Mouse (Mus musculus): ENCODE measurements around the gene C2cd5. TPM values are rescaled to one million over a fixed set of nuclear protein-coding genes. Genes with fewer than 3 reads are reported as not detected.

C2cd5 gene
- polyA plus RNA-seq, 1 experiment = not detected

DNA sequence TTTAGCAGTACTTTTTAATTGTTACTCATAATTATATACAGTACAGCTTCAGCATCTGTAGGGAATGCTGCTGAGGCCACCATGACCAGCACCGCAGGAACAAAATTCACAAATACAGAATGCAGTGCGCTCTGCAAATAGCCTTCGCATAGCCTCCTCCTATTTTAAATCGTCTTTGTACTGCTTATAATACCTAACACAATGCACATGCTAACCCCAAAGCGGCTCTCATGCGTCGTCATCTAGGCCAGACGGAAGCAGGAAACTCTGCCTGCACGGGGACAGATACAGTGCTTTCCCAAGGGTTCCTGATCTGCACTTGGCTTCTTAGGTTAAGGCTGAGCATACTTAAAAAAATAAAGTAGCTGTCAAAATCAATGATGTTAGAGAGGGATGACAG, 29.2 kb downstream of the C2cd5 start:
- no peak for TF ChIP-seq POLR2A (IDR thresholded peaks at IDR 0.05; ENCODE audit: insufficient read depth, low read depth, low read length)
- TF ChIP-seq CTCF (IDR thresholded peaks at IDR 0.05; ENCODE audit: insufficient read depth, low read depth, low read length) = no peak

GRCm38 (mm10) chr6:143070019-143070418, 29.9 kb downstream of the C2cd5 start:
- Histone ChIP-seq H3K27ac (ENCODE audit: insufficient read depth, low read depth, low read length) (no peak overlapping the region), H3K4me3 (ENCODE audit: insufficient read depth, low read depth, low read length) (no peak overlapping the region), H3K4me1 (ENCODE audit: control insufficient read depth, insufficient read depth, low read length) (no peaks in the 10 kb centered on the region)
- 79% methylated on average over 5 of the region's 5 CpGs for WGBS
- TF ChIP-seq POLR2A (IDR thresholded peaks at IDR 0.05; ENCODE audit: insufficient read depth, low read depth, low read length) = no peak
- no peak for TF ChIP-seq CTCF (IDR thresholded peaks at IDR 0.05; ENCODE audit: insufficient read depth, low read depth, low read length)

More for the DNA sequence above, 29.2 kb downstream of the C2cd5 start:
- H3K4me1 ChIP-seq (ENCODE audit: control insufficient read depth, insufficient read depth, low read length) = no peaks in the 10 kb centered on the region
- 85% methylated on average over 9 of the region's 9 CpGs for whole genome bisulfite sequencing
- no peak overlapping the region for H3K27ac ChIP-seq (ENCODE audit: insufficient read depth, low read depth, low read length)
- no peak overlapping the region for H3K4me3 ChIP-seq (ENCODE audit: insufficient read depth, low read depth, low read length)

DNA sequence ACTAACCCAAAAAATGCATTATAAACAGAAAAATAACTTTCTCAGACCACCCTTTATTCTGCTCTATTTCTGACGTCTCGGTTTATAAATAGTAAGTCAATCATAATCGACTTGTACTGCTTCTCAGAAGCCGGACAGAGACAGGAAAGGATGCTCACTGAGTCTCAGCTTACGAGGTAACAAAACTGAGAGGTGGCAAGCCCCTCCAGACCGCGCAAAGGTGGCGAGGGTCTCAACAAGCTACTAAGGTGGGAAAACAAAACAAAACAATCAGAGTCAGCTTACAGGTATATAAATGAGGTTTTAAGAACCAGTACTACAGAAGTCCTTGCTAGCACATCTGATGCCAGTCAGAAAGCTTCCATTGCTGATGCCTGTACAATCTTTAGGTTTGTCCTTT, 30.3 kb downstream of the C2cd5 start:
- TF ChIP-seq CTCF (IDR thresholded peaks at IDR 0.05; ENCODE audit: insufficient read depth, low read depth, low read length) = no peak
- TF ChIP-seq POLR2A (IDR thresholded peaks at IDR 0.05; ENCODE audit: insufficient read depth, low read depth, low read length) = no peak
- H3K4me3 ChIP-seq (ENCODE audit: insufficient read depth, low read depth, low read length) = no peak overlapping the region
- H3K4me1 ChIP-seq (ENCODE audit: control insufficient read depth, insufficient read depth, low read length) = no peaks in the 10 kb centered on the region
- no peak overlapping the region for H3K27ac ChIP-seq (ENCODE audit: insufficient read depth, low read depth, low read length)
- 93% methylated on average over 8 of the region's 8 CpGs for WGBS

DNA sequence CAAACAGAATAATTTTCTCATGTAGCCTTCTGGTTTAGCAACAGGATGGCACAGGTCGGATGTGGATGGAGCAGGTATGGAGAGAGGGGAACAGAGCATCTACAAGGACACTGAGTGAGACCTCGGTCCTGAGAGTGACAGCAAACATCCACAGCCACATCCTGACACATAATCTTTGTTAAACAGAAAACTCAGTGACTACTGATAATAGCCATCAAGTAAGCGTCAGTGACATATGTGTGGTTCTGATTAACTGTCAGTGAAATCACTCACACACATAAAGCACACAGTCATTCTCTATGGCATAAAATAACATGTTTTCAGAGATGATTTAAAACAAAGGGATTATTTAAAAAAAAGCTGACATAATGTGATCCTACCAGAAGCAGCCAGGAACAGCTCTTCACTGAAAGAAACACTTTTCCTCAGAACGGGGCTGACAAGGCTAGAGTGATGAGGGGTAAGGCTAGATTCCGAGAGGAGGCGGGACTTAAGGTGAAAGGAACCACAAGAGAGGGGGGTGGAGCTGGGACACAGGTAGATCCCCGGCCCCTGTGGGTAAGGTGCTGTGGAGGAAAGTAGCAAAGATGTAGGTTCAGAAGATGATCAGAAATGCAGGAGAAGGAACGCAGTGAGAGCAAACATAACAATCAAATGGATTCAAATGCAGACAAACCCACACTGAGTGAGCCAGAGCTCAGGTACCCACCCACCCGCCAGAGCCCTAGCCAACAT, 31.6 kb downstream of the C2cd5 start:
- Histone ChIP-seq H3K4me1 (ENCODE audit: control insufficient read depth, insufficient read depth, low read length) (no peaks in the 10 kb centered on the region), H3K4me3 (ENCODE audit: insufficient read depth, low read depth, low read length) (no peak overlapping the region), H3K27ac (ENCODE audit: insufficient read depth, low read depth, low read length) (no peak overlapping the region)
- 79% methylated on average over 9 of the region's 9 CpGs for WGBS
- TF ChIP-seq CTCF (IDR thresholded peaks at IDR 0.05; ENCODE audit: insufficient read depth, low read depth, low read length) (no peak), POLR2A (IDR thresholded peaks at IDR 0.05; ENCODE audit: insufficient read depth, low read depth, low read length) (no peak)

DNA sequence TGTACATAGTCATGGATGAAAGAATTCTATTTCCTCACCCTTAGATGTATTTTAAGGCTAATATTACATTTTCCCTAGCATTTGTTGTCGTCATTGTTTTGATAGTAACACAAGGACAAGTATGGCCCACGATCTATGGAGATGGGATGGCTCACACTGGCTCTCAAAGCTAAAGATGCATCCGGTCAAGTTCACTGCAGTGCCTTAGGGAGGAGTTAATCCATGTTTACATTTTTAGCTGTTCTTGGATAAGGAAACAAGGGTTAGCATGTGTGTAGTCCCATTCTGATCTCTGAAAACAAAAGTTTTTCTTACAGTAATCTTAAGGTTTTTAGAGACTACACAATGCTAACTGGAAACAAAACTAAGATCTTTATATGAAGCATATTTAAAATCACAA, 32.3 kb downstream of the C2cd5 start:
- TF ChIP-seq POLR2A (IDR thresholded peaks at IDR 0.05; ENCODE audit: insufficient read depth, low read depth, low read length) (no peak), CTCF (IDR thresholded peaks at IDR 0.05; ENCODE audit: insufficient read depth, low read depth, low read length) (no peak)
- 88% methylated on average over 3 of the region's 3 CpGs for WGBS
- Histone ChIP-seq H3K4me1 (ENCODE audit: control insufficient read depth, insufficient read depth, low read length) (no peaks in the 10 kb centered on the region), H3K27ac (ENCODE audit: insufficient read depth, low read depth, low read length) (no peak overlapping the region), H3K4me3 (ENCODE audit: insufficient read depth, low read depth, low read length) (no peak overlapping the region)

GRCm38 (mm10) chr6:143066859-143067258, 33.1 kb downstream of the C2cd5 start:
- no peak overlapping the region for H3K27ac ChIP-seq (ENCODE audit: insufficient read depth, low read depth, low read length)
- 86% methylated on average over 9 of the region's 9 CpGs for WGBS
- H3K4me3 ChIP-seq (ENCODE audit: insufficient read depth, low read depth, low read length) = no peak overlapping the region
- H3K4me1 ChIP-seq (ENCODE audit: control insufficient read depth, insufficient read depth, low read length) = no peaks in the 10 kb centered on the region
- TF ChIP-seq CTCF (IDR thresholded peaks at IDR 0.05; ENCODE audit: insufficient read depth, low read depth, low read length) = no peak
- TF ChIP-seq POLR2A (IDR thresholded peaks at IDR 0.05; ENCODE audit: insufficient read depth, low read depth, low read length) = no peak

- no peak for TF ChIP-seq CTCF (IDR thresholded peaks at IDR 0.05; ENCODE audit: insufficient read depth, low read depth, low read length)
- no peak for TF ChIP-seq POLR2A (IDR thresholded peaks at IDR 0.05; ENCODE audit: insufficient read depth, low read depth, low read length)
- H3K4me3 ChIP-seq (ENCODE audit: insufficient read depth, low read depth, low read length) = no peak overlapping the region
- 82% methylated on average over 2 of the region's 2 CpGs for WGBS
- H3K27ac ChIP-seq (ENCODE audit: insufficient read depth, low read depth, low read length) = no peak overlapping the region
- no peaks in the 10 kb centered on the region for H3K4me1 ChIP-seq (ENCODE audit: control insufficient read depth, insufficient read depth, low read length)
Observed at GRCm38 (mm10) chr6:143064047-143064446, 35.9 kb downstream of the C2cd5 start.

GRCm38 (mm10) chr6:143057601-143058000, 42.3 kb downstream of the C2cd5 start:
- Histone ChIP-seq H3K4me3 (ENCODE audit: insufficient read depth, low read depth, low read length) (no peak overlapping the region), H3K27ac (ENCODE audit: insufficient read depth, low read depth, low read length) (no peak overlapping the region), H3K4me1 (ENCODE audit: control insufficient read depth, insufficient read depth, low read length) (peaks cover 2% of the 10 kb centered on the region; the same call in 1 of the 2 replicates)
- WGBS = 91% methylated on average over 5 of the region's 5 CpGs
- TF ChIP-seq CTCF (IDR thresholded peaks at IDR 0.05; ENCODE audit: insufficient read depth, low read depth, low read length) (no peak), POLR2A (IDR thresholded peaks at IDR 0.05; ENCODE audit: insufficient read depth, low read depth, low read length) (no peak)

- Histone ChIP-seq H3K4me1 (ENCODE audit: control insufficient read depth, insufficient read depth, low read length) (peaks cover 2% of the 10 kb centered on the region; the same call in 1 of the 2 replicates), H3K4me3 (ENCODE audit: insufficient read depth, low read depth, low read length) (no peak overlapping the region), H3K27ac (ENCODE audit: insufficient read depth, low read depth, low read length) (no peak overlapping the region)
- no peak for TF ChIP-seq CTCF (IDR thresholded peaks at IDR 0.05; ENCODE audit: insufficient read depth, low read depth, low read length)
- TF ChIP-seq POLR2A (IDR thresholded peaks at IDR 0.05; ENCODE audit: insufficient read depth, low read depth, low read length) = no peak
- WGBS = 46% methylated on average over 5 of the region's 5 CpGs
Observed at GRCm38 (mm10) chr6:143051566-143051965, 48.4 kb downstream of the C2cd5 start.

Data from olfactory bulb, adult 2 months (tissue).